In genomic region chr6:84217216-84217933, GRCm38 (mm10) we compare ENCODE assay signal across 25 mouse cellular contexts.
A peak's percentile ranks its signal among the peaks of the same experiment; 100 is the strongest.
DNase-seq lines count a peak whose midpoint lies in the region; ATAC-seq and TF ChIP-seq lines count a peak whose summit lies in the region.
"Had no signal": no experiment of that assay in that cellular context is flagged by ENCODE, and none has a peak within 500 bp of the region (broad histone marks: within the 10 kb centered on the region; RNA-seq: fewer than 3 reads in every experiment).

No protein-coding gene starts in this region.

- TF ChIP-seq EP300 in heart, postnatal 0 days (IDR thresholded peaks at IDR 0.05; ENCODE audit: low read depth) = no peak

- no CpG with 5 or more reads among the region's 1 CpGs for WGBS in heart, postnatal 0 days
- 29% methylated on average over 1 of the region's 1 CpGs for WGBS in limb, embryonic 12.5 days
- WGBS in midbrain, embryonic 10.5 days = 62% methylated on average over 1 of the region's 1 CpGs

- no peak overlapping the region for H3K4me3 ChIP-seq in heart, postnatal 0 days (ENCODE audit: low read depth, low read length)
- no peak overlapping the region for H3K4me3 ChIP-seq in limb, embryonic 12.5 days (replicated peaks)
- no peak overlapping the region for H3K4me3 ChIP-seq in midbrain, embryonic 10.5 days
- H3K4me3 ChIP-seq: erythroblast, embryonic 14.5 days; heart, embryonic 10.5 days; hindbrain, embryonic 15.5 days; liver, embryonic 12.5 days; megakaryocyte, embryonic 14.5 days; midbrain, embryonic 13.5 days; neural tube, embryonic 13.5 days had no signal

- H3K4me1 ChIP-seq in heart, postnatal 0 days (ENCODE audit: control insufficient read depth, insufficient read depth) = peaks cover 6% of the 10 kb centered on the region
- peaks cover 41% of the 10 kb centered on the region for H3K4me1 ChIP-seq in limb, embryonic 12.5 days (replicated peaks)
- H3K4me1 ChIP-seq in midbrain, embryonic 10.5 days = no peaks in the 10 kb centered on the region
- H3K4me1 ChIP-seq: hindbrain, embryonic 15.5 days; liver, embryonic 12.5 days; megakaryocyte, embryonic 14.5 days; midbrain, embryonic 13.5 days; neural tube, embryonic 13.5 days had no signal

- DNase-seq in heart, postnatal 0 days (ENCODE audit: low spot score) = no peak
- DNase-seq in heart, adult 9 months (ENCODE audit: low spot score in 2 of 2) = no peak
- DNase-seq in thymus, postnatal 0 days (ENCODE audit: low spot score) = peak; percentile 80
- DNase-seq in thymus, postnatal 4 days = peak; percentile 72
- no peak for DNase-seq in midbrain, embryonic 10.5 days (ENCODE audit: low spot score)
- DNase-seq in retina, postnatal 1 day = no peak
- DNase-seq: adrenal gland, postnatal 25 days; cerebellum, adult 11-12 months; cerebellum, adult 9-11 months; embryo, embryonic 11 days; gastrocnemius, postnatal 10 days; heart, postnatal 10 days; kidney, adult 11 months; liver, postnatal 0 days; lung, postnatal 36 days had no signal

- no peak for TF ChIP-seq CTCF in heart, postnatal 0 days (IDR thresholded peaks at IDR 0.05; ENCODE audit: low read depth)

- no peaks in the 10 kb centered on the region for H3K36me3 ChIP-seq in heart, postnatal 0 days (replicated peaks; ENCODE audit: control insufficient read depth, insufficient read depth, low read length)
- no peaks in the 10 kb centered on the region for H3K36me3 ChIP-seq in limb, embryonic 12.5 days
- no peaks in the 10 kb centered on the region for H3K36me3 ChIP-seq in midbrain, embryonic 10.5 days
- H3K36me3 ChIP-seq: heart, embryonic 10.5 days; hindbrain, embryonic 15.5 days; liver, embryonic 12.5 days; midbrain, embryonic 13.5 days; neural tube, embryonic 13.5 days had no signal

- H3K27me3 ChIP-seq in heart, postnatal 0 days (ENCODE audit: control insufficient read depth, insufficient read depth, low read length) = no peaks in the 10 kb centered on the region
- H3K27me3 ChIP-seq in limb, embryonic 12.5 days = no peaks in the 10 kb centered on the region
- H3K27me3 ChIP-seq in midbrain, embryonic 10.5 days (ENCODE audit: low read depth, poor library complexity, severe bottlenecking) = no peaks in the 10 kb centered on the region
- H3K27me3 ChIP-seq: hindbrain, embryonic 15.5 days; liver, embryonic 12.5 days; midbrain, embryonic 13.5 days; neural tube, embryonic 13.5 days had no signal

- H3K4me2 ChIP-seq in heart, postnatal 0 days (ENCODE audit: low read depth, low read length) = no peak overlapping the region
- H3K4me2 ChIP-seq in limb, embryonic 12.5 days = no peak overlapping the region
- H3K4me2 ChIP-seq: hindbrain, embryonic 15.5 days; liver, embryonic 12.5 days; midbrain, embryonic 13.5 days; neural tube, embryonic 13.5 days had no signal

- H3K27ac ChIP-seq in heart, postnatal 0 days (ENCODE audit: low read depth) = peak overlapping the region; percentile 38; the same call in 1 of the 2 replicates
- H3K27ac ChIP-seq in limb, embryonic 12.5 days = peak overlapping the region; percentile 62
- no peak overlapping the region for H3K27ac ChIP-seq in midbrain, embryonic 10.5 days (replicated peaks)
- H3K27ac ChIP-seq: heart, embryonic 10.5 days; hindbrain, embryonic 15.5 days; liver, embryonic 12.5 days; midbrain, embryonic 13.5 days; neural tube, embryonic 13.5 days had no signal

- ATAC-seq in heart, postnatal 0 days (ENCODE audit: insufficient read depth, low read depth) = no peak; the same call in 1 of the 2 replicates
- 0 out of 2 replicates have a peak, but pooled peaks have one; percentile 32 for ATAC-seq in limb, embryonic 12.5 days (ENCODE audit: insufficient number of reproducible peaks, insufficient read depth, low FRiP score, low TSS enrichment, low read depth)
- ATAC-seq: forebrain, embryonic 16.5 days; inflammation-experienced regulatory T-cells, adult 6 months; liver, embryonic 12.5 days; liver, postnatal 0 days; midbrain, embryonic 13.5 days had no signal

- H3K9ac ChIP-seq in heart, postnatal 0 days (replicated peaks; ENCODE audit: low read depth, low read length) = no peak overlapping the region
- H3K9ac ChIP-seq in limb, embryonic 12.5 days (replicated peaks) = no peak overlapping the region
- H3K9ac ChIP-seq: hindbrain, embryonic 15.5 days; liver, embryonic 12.5 days; liver, postnatal 0 days; midbrain, embryonic 13.5 days; neural tube, embryonic 13.5 days had no signal

- H3K9me3 ChIP-seq in heart, postnatal 0 days (replicated peaks; ENCODE audit: control insufficient read depth, low read length) = no peaks in the 10 kb centered on the region
- no peaks in the 10 kb centered on the region for H3K9me3 ChIP-seq in limb, embryonic 12.5 days
- H3K9me3 ChIP-seq in midbrain, embryonic 10.5 days (replicated peaks) = no peaks in the 10 kb centered on the region
- H3K9me3 ChIP-seq: heart, embryonic 10.5 days; hindbrain, embryonic 15.5 days; liver, embryonic 12.5 days; megakaryocyte, embryonic 14.5 days; midbrain, embryonic 13.5 days; neural tube, embryonic 13.5 days had no signal

Comparison
In these comparisons a context has a peak if more than half of its experiments do, and no peak if none do; other contexts are left out.
1. DNase-seq: peak in thymus, postnatal 0 days (single experiment) and thymus, postnatal 4 days (single experiment); none in heart, postnatal 0 days (single experiment), heart, adult 9 months (0 of 2), midbrain, embryonic 10.5 days (single experiment) and retina, postnatal 1 day (single experiment).